Mouse (Mus musculus): Measurements from ENCODE around the gene Lctl. TPM values are rescaled to one million over a fixed set of nuclear protein-coding genes. Genes with fewer than 3 reads are reported as not detected.

The Lctl gene
- polyA plus RNA-seq, 1 experiment from 2014 or later, result not detected

GRCm38 (mm10) chr9:64078386-64078792 is 38.6 kb upstream of the Lctl start:
- H3K4me1 ChIP-seq (ENCODE audit: insufficient read depth, low read depth, low read length), result no peaks in the 10 kb centered on the region
- H3K9ac ChIP-seq (replicated peaks; ENCODE audit: low read depth), result no peak overlapping the region
- no peak overlapping the region for H3K4me3 ChIP-seq (ENCODE audit: low read depth, low read length)
- H3K36me3 ChIP-seq (ENCODE audit: insufficient read depth, low read length), result no peaks in the 10 kb centered on the region
- WGBS, result 27% methylated on average over 7 of the region's 7 CpGs
- no peak overlapping the region for H3K4me2 ChIP-seq (replicated peaks; ENCODE audit: low read depth, low read length)
- H3K27ac ChIP-seq (ENCODE audit: low read length), result no peak overlapping the region
- H3K9me3 ChIP-seq (ENCODE audit: low read length), result no peaks in the 10 kb centered on the region
- ATAC-seq, result peak; percentile 81
- H3K27me3 ChIP-seq (replicated peaks; ENCODE audit: insufficient read depth, low read length), result no peaks in the 10 kb centered on the region
- no peak for DNase-seq (ENCODE audit: low spot score)
- peak; percentile 81 for TF ChIP-seq EP300 (IDR thresholded peaks at IDR 0.05)
- TF ChIP-seq CTCF (IDR thresholded peaks at IDR 0.05), result no peak

DNA sequence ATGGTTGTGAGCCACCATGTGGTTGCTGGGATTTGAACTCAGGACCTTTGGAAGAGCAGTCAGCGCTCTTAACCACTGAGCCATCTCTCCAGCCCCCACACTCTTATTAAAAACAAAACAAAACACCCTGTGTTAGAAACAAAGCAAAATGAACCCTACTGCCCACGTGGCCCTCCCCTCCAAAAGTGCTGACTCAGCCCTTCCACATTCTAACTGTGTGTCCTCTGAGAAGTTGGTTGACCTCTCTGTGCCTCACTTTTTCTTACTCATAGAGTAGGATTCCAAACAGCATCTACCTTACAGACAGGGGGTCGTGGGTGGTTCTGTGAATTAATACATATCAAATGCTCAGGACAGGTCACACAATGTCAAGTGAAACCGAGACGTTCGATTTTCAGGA is 37.0 kb upstream of the Lctl start:
- TF ChIP-seq CTCF (IDR thresholded peaks at IDR 0.05) (no peak), EP300 (IDR thresholded peaks at IDR 0.05) (no peak)
- Histone ChIP-seq H3K4me1 (ENCODE audit: insufficient read depth, low read depth, low read length) (peaks cover 12% of the 10 kb centered on the region; the same call in 1 of the 2 replicates), H3K27me3 (replicated peaks; ENCODE audit: insufficient read depth, low read length) (no peaks in the 10 kb centered on the region), H3K4me2 (replicated peaks; ENCODE audit: low read depth, low read length) (no peak overlapping the region), H3K4me3 (ENCODE audit: low read depth, low read length) (no peak overlapping the region), H3K9me3 (ENCODE audit: low read length) (no peaks in the 10 kb centered on the region), H3K9ac (replicated peaks; ENCODE audit: low read depth) (no peak overlapping the region), H3K36me3 (ENCODE audit: insufficient read depth, low read length) (no peaks in the 10 kb centered on the region), H3K27ac (ENCODE audit: low read length) (no peak overlapping the region)
- no peak for ATAC-seq
- DNase-seq (ENCODE audit: low spot score), result no peak
- 81% methylated on average over 6 of the region's 6 CpGs for WGBS

- H3K4me3 ChIP-seq (ENCODE audit: low read depth, low read length), result peak overlapping the region; percentile 38
- no peaks in the 10 kb centered on the region for H3K27me3 ChIP-seq (replicated peaks; ENCODE audit: insufficient read depth, low read length)
- 0 out of 2 replicates have a peak, but pooled peaks have one; percentile 12 for ATAC-seq
- H3K4me2 ChIP-seq (replicated peaks; ENCODE audit: low read depth, low read length), result peak overlapping the region; percentile 73
- TF ChIP-seq EP300 (IDR thresholded peaks at IDR 0.05) (no peak), CTCF (IDR thresholded peaks at IDR 0.05) (0 out of 2 replicates have a peak, but pooled peaks have one; percentile 7)
- H3K4me1 ChIP-seq (ENCODE audit: insufficient read depth, low read depth, low read length), result peaks cover 19% of the 10 kb centered on the region; the same call in 1 of the 2 replicates
- H3K9me3 ChIP-seq (ENCODE audit: low read length), result no peaks in the 10 kb centered on the region
- H3K36me3 ChIP-seq (ENCODE audit: insufficient read depth, low read length), result no peaks in the 10 kb centered on the region; the same call in 1 of the 2 replicates
- peak; percentile 65 for DNase-seq (ENCODE audit: low spot score)
- 39% methylated on average over 7 of the region's 7 CpGs for WGBS
- peak overlapping the region; percentile 42 for H3K9ac ChIP-seq (replicated peaks; ENCODE audit: low read depth)
- H3K27ac ChIP-seq (ENCODE audit: low read length), result peak overlapping the region; percentile 77
Observed at GRCm38 (mm10) chr9:64084231-64084630, 32.7 kb upstream of the Lctl start.

- H3K9ac ChIP-seq (replicated peaks; ENCODE audit: low read depth), result peak overlapping the region; percentile 42
- H3K9me3 ChIP-seq (ENCODE audit: low read length), result no peaks in the 10 kb centered on the region
- peak; percentile 63 for ATAC-seq
- peaks cover 19% of the 10 kb centered on the region; the same call in 1 of the 2 replicates for H3K4me1 ChIP-seq (ENCODE audit: insufficient read depth, low read depth, low read length)
- 7% methylated on average over 30 of the region's 49 CpGs for WGBS
- peak overlapping the region; percentile 77 for H3K27ac ChIP-seq (ENCODE audit: low read length)
- peak overlapping the region; percentile 73 for H3K4me2 ChIP-seq (replicated peaks; ENCODE audit: low read depth, low read length)
- no peaks in the 10 kb centered on the region; the same call in 1 of the 2 replicates for H3K36me3 ChIP-seq (ENCODE audit: insufficient read depth, low read length)
- H3K4me3 ChIP-seq (ENCODE audit: low read depth, low read length), result peak overlapping the region; percentile 38
- no peaks in the 10 kb centered on the region for H3K27me3 ChIP-seq (replicated peaks; ENCODE audit: insufficient read depth, low read length)
- DNase-seq (ENCODE audit: low spot score), result peak; percentile 68
- TF ChIP-seq CTCF (IDR thresholded peaks at IDR 0.05) (no peak), EP300 (IDR thresholded peaks at IDR 0.05) (no peak)
Observed at GRCm38 (mm10) chr9:64084661-64085399, 32.1 kb upstream of the Lctl start.

GRCm38 (mm10) chr9:64085976-64086375 is 31.0 kb upstream of the Lctl start:
- Histone ChIP-seq H3K27me3 (replicated peaks; ENCODE audit: insufficient read depth, low read length) (no peaks in the 10 kb centered on the region), H3K9ac (replicated peaks; ENCODE audit: low read depth) (no peak overlapping the region), H3K36me3 (ENCODE audit: insufficient read depth, low read length) (no peaks in the 10 kb centered on the region; the same call in 1 of the 2 replicates), H3K9me3 (ENCODE audit: low read length) (no peaks in the 10 kb centered on the region), H3K4me3 (ENCODE audit: low read depth, low read length) (no peak overlapping the region), H3K4me1 (ENCODE audit: insufficient read depth, low read depth, low read length) (peaks cover 19% of the 10 kb centered on the region; the same call in 1 of the 2 replicates), H3K4me2 (replicated peaks; ENCODE audit: low read depth, low read length) (no peak overlapping the region), H3K27ac (ENCODE audit: low read length) (no peak overlapping the region)
- ATAC-seq, result no peak
- no peak for TF ChIP-seq EP300 (IDR thresholded peaks at IDR 0.05)
- no peak for TF ChIP-seq CTCF (IDR thresholded peaks at IDR 0.05)
- no peak for DNase-seq (ENCODE audit: low spot score)
- WGBS, result 53% methylated on average over 2 of the region's 2 CpGs

- WGBS, result 85% methylated on average over 6 of the region's 6 CpGs
- TF ChIP-seq CTCF (IDR thresholded peaks at IDR 0.05), result no peak
- TF ChIP-seq EP300 (IDR thresholded peaks at IDR 0.05), result no peak
Observed at GRCm38 (mm10) chr9:64086543-64086942, 30.4 kb upstream of the Lctl start.

More at GRCm38 (mm10) chr9:64086543-64086942, 30.4 kb upstream of the Lctl start:
- H3K9me3 ChIP-seq (ENCODE audit: low read length), result no peaks in the 10 kb centered on the region
- H3K4me2 ChIP-seq (replicated peaks; ENCODE audit: low read depth, low read length), result no peak overlapping the region
- no peak overlapping the region for H3K4me3 ChIP-seq (ENCODE audit: low read depth, low read length)
- no peak overlapping the region for H3K9ac ChIP-seq (replicated peaks; ENCODE audit: low read depth)
- DNase-seq (ENCODE audit: low spot score) (no peak), ATAC-seq (no peak)
- no peaks in the 10 kb centered on the region for H3K27me3 ChIP-seq (replicated peaks; ENCODE audit: insufficient read depth, low read length)
- H3K36me3 ChIP-seq (ENCODE audit: insufficient read depth, low read length), result no peaks in the 10 kb centered on the region; the same call in 1 of the 2 replicates
- H3K27ac ChIP-seq (ENCODE audit: low read length), result no peak overlapping the region
- peaks cover 19% of the 10 kb centered on the region; the same call in 1 of the 2 replicates for H3K4me1 ChIP-seq (ENCODE audit: insufficient read depth, low read depth, low read length)
